Mouse (Mus musculus): ENCODE measurements at regions not wholly inside any gene's neighbourhood (a gene's known extent, or its start where the extent isn't known, plus 50 kb on each side); places are given as distances from the start of the nearest gene placed in this dataset.

- Histone ChIP-seq H3K4me2 (no peak overlapping the region), H3K36me3 (replicated peaks) (no peaks in the 10 kb centered on the region), H3K27ac (no peak overlapping the region), H3K9me3 (no peaks in the 10 kb centered on the region), H3K4me3 (no peak overlapping the region), H3K9ac (no peak overlapping the region), H3K27me3 (replicated peaks) (no peaks in the 10 kb centered on the region), H3K4me1 (0 out of 2 replicates have a peak, but pooled peaks cover 3% of the 10 kb centered on the region)
- WGBS: 56% methylated on average over 5 of the region's 5 CpGs
- ATAC-seq (replicated peaks): 0 out of 2 replicates have a peak, but pooled peaks have one; percentile 24
Observed at GRCm38 (mm10) chr5:46756094-46756493, 898.7 kb upstream of the Lcorl start.

- Histone ChIP-seq H3K9me3 (no peaks in the 10 kb centered on the region), H3K27me3 (replicated peaks) (no peaks in the 10 kb centered on the region), H3K36me3 (replicated peaks) (no peaks in the 10 kb centered on the region), H3K4me1 (no peaks in the 10 kb centered on the region), H3K27ac (no peak overlapping the region), H3K4me2 (no peak overlapping the region), H3K9ac (no peak overlapping the region), H3K4me3 (no peak overlapping the region)
- 63% methylated on average over 2 of the region's 2 CpGs for WGBS
- ATAC-seq (replicated peaks): no peak
Observed at GRCm38 (mm10) chr5:46740034-46740582, 882.7 kb upstream of the Lcorl start.

DNA sequence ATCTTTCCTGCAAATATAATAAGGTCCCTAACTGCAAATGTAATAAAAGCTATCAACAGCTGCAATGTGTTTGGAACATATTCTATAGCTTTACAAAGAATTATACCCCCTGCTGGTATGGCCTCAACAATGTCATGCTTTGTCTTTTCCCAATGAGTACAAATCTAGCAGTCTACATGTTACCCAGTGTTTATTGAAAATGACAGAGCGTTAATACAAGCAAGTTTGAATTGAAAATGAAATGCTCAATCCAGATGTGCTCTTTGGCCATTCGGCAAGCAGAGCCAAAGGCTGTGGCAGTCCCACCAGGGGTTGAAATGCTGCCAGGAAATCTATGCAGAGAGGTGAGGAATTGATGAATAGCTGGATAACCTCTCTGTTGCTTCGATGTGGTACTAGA is 875.1 kb upstream of the Lcorl start:
- Histone ChIP-seq H3K9me3 (no peaks in the 10 kb centered on the region), H3K27me3 (replicated peaks) (no peaks in the 10 kb centered on the region), H3K4me3 (no peak overlapping the region), H3K9ac (no peak overlapping the region), H3K4me1 (no peaks in the 10 kb centered on the region), H3K4me2 (no peak overlapping the region), H3K36me3 (replicated peaks) (no peaks in the 10 kb centered on the region), H3K27ac (no peak overlapping the region)
- ATAC-seq (replicated peaks): no peak
- 75% methylated on average over 3 of the region's 3 CpGs for WGBS

DNA sequence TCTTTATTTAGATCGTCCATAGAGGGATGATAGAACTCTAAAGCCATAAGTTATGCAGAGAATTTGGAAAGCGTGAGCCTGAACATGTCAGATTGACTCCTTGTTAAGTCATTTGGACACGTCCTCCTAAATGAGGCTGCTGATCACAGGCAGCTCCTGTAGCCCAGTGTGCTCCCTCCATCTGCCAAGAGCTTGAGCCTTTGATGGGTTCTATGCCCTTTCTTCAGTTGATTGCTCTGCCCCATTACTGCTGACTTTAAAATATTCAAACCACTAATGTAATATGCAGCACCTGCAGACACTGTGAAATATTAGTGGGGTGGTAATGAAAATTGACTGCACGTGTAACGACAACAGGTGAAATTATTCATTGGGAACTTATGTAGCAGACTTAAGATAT is 874.6 kb upstream of the Lcorl start:
- ATAC-seq (replicated peaks): peak; percentile 86; the same call in 1 of the 2 replicates

DNA sequence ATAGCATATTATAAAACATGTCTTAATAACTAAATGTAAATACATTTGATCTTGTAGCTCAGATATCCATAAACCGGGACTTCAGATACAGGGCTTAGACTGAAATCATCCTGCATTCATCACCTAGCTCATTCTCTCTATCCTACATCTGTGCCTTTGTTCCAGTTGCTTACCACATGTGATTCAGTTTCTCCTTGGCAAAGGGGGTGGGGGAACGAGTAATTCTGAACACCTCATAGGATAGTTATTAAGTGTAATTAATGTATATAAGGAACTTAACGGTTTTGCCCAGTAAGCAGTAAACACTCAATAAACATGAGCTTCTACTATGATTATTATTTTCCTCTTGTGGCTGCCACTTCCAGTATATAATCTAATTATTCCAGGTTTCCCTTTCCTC is 873.9 kb upstream of the Lcorl start:
- no peaks in the 10 kb centered on the region for H3K4me1 ChIP-seq
- peak; percentile 42; the same call in 1 of the 2 replicates for ATAC-seq (replicated peaks)
- no peaks in the 10 kb centered on the region for H3K27me3 ChIP-seq (replicated peaks)
- no peak overlapping the region for H3K9ac ChIP-seq
- H3K27ac ChIP-seq: no peak overlapping the region
- H3K9me3 ChIP-seq: no peaks in the 10 kb centered on the region
- 77% methylated on average over 3 of the region's 3 CpGs for WGBS
- no peak overlapping the region for H3K4me2 ChIP-seq
- no peak overlapping the region for H3K4me3 ChIP-seq
- H3K36me3 ChIP-seq (replicated peaks): no peaks in the 10 kb centered on the region

More for the DNA sequence above, 874.6 kb upstream of the Lcorl start:
- Histone ChIP-seq H3K27me3 (replicated peaks) (no peaks in the 10 kb centered on the region), H3K4me1 (no peaks in the 10 kb centered on the region), H3K9me3 (no peaks in the 10 kb centered on the region), H3K4me2 (no peak overlapping the region), H3K27ac (no peak overlapping the region), H3K36me3 (replicated peaks) (no peaks in the 10 kb centered on the region), H3K4me3 (no peak overlapping the region), H3K9ac (no peak overlapping the region)
- 72% methylated on average over 5 of the region's 5 CpGs for WGBS

DNA sequence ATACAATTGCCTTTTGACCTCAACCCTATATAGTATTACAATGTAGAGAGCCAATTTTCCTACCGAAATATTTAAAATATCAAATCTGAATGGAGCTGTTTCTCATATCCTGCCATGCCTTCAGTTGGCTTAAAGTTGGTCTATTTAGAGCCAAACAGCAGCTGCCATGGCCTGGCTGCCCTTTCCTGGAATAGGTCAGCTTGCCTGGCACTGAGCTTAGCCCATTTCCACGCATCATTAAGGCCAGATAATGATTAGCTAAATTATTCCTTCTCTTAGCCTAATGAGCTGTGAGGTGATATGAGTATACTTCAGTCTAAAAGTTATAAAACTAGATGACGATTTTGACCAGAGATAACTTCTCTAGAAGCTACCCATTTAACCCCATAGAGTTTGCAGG is 852.2 kb upstream of the Lcorl start:
- no peaks in the 10 kb centered on the region for H3K36me3 ChIP-seq (replicated peaks)
- no peak overlapping the region for H3K27ac ChIP-seq
- H3K9ac ChIP-seq: no peak overlapping the region
- no peak overlapping the region for H3K4me3 ChIP-seq
- ATAC-seq (replicated peaks): no peak
- WGBS: 73% methylated on average over 3 of the region's 3 CpGs
- H3K27me3 ChIP-seq (replicated peaks): no peaks in the 10 kb centered on the region
- no peaks in the 10 kb centered on the region for H3K4me1 ChIP-seq
- no peak overlapping the region for H3K4me2 ChIP-seq
- no peaks in the 10 kb centered on the region for H3K9me3 ChIP-seq

DNA sequence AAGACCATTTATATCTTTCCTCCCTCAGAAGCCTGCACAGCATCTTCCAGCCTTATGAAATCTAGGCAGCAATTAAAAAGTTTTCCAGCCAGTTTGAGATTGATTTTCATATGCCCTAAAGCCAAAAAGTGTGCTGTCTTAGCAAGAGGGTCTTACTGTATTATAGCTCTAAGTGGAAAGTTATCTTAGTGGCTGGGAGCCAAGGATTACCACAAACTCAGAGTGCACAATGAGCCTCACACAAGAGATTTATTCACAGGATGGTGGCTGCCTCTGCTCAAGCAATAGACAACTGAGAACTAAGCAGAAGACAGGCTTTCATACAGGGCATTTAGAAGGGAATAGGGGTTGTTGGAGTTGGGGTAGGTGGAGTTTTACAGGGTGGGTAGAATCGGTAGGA is 850.4 kb upstream of the Lcorl start:
- Histone ChIP-seq H3K27me3 (replicated peaks) (no peaks in the 10 kb centered on the region), H3K4me3 (no peak overlapping the region), H3K27ac (no peak overlapping the region), H3K9me3 (no peaks in the 10 kb centered on the region), H3K9ac (no peak overlapping the region), H3K4me2 (no peak overlapping the region), H3K36me3 (replicated peaks) (no peaks in the 10 kb centered on the region), H3K4me1 (no peaks in the 10 kb centered on the region)
- WGBS: 82% methylated on average over 1 of the region's 1 CpGs
- ATAC-seq (replicated peaks): no peak

DNA sequence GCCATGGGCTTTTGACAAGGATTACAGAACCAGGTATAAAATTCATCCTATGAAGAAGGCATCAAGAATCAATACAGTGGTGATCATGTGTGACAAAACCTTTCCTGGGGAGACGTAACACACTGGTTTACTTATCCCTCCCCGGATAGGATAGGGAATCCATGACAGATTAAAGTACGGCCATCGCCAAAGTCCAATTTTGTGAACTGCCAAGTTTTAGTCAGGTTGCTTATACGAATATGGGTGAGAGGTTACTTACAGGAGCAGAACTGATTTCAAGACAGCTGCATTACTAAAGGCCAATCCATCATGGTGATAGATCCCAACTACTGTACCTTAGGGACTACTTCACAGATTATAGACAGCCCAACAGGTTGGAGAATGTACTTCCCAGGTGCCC is 849.6 kb upstream of the Lcorl start:
- no peaks in the 10 kb centered on the region for H3K9me3 ChIP-seq
- H3K36me3 ChIP-seq (replicated peaks): no peaks in the 10 kb centered on the region
- WGBS: 94% methylated on average over 5 of the region's 5 CpGs

DNA sequence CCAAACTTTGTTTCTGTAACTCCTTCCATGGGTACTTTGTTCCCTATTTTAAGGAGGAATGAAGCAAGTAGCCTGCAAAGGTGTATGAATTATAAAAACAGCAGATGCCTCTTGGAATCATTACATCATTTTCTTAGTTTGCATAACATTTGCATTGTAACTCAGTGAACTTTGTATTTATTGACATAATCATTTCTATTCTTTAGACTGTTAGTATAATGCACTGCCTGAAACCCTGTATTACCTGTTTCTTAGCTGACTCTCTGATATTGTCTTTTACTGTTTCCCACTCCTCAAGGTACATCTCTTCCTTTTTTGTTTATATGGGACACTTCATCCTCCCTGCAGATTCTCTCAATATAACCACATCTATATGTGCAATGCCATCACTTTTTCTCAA is 820.6 kb upstream of the Lcorl start:
- Histone ChIP-seq H3K4me2 (no peak overlapping the region), H3K9ac (no peak overlapping the region), H3K27ac (no peak overlapping the region), H3K4me1 (no peaks in the 10 kb centered on the region), H3K27me3 (replicated peaks) (no peaks in the 10 kb centered on the region), H3K36me3 (replicated peaks) (no peaks in the 10 kb centered on the region), H3K4me3 (no peak overlapping the region), H3K9me3 (no peaks in the 10 kb centered on the region)
- ATAC-seq (replicated peaks): no peak

More for the DNA sequence above, 849.6 kb upstream of the Lcorl start:
- H3K4me3 ChIP-seq: no peak overlapping the region
- ATAC-seq (replicated peaks): no peak
- no peak overlapping the region for H3K9ac ChIP-seq
- no peak overlapping the region for H3K4me2 ChIP-seq
- no peaks in the 10 kb centered on the region for H3K4me1 ChIP-seq
- H3K27ac ChIP-seq: no peak overlapping the region
- H3K27me3 ChIP-seq (replicated peaks): no peaks in the 10 kb centered on the region

DNA sequence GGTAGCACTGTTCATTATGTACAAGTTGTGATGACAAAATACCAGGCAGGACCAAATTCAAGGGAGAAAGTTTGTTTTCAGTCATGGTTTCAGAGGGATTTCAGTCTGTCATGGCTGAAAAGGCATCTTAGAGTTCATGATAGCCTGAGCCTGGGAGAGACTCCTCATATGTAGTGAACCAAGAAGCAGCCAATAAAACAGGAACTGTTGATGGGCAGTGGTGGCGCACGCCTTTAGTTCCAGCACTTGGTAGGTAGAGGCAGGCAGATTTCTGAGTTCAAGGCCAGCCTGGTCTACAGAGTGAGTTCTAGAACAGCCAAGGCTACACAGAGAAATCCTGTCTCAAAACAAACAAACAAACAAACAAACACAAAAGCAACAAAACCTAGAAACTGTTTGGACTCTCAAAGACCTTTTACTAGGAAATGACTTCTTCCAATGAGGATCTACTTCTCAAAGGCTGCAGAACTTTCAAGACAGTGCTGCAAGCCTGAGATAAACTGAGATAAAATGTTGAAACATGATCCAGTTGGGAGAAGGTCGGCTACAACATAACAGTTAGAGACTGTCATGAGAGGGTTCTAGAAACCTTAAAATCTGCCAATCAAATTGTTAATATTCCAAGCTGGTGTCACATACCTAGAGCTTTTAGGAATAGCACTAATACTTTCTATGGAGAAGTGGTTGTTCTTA is 817.5 kb upstream of the Lcorl start:
- Histone ChIP-seq H3K9me3 (no peaks in the 10 kb centered on the region), H3K36me3 (replicated peaks) (no peaks in the 10 kb centered on the region), H3K4me3 (no peak overlapping the region), H3K27ac (no peak overlapping the region), H3K9ac (no peak overlapping the region), H3K27me3 (replicated peaks) (no peaks in the 10 kb centered on the region), H3K4me2 (no peak overlapping the region), H3K4me1 (no peaks in the 10 kb centered on the region)
- ATAC-seq (replicated peaks): no peak
- WGBS: 86% methylated on average over 3 of the region's 3 CpGs

DNA sequence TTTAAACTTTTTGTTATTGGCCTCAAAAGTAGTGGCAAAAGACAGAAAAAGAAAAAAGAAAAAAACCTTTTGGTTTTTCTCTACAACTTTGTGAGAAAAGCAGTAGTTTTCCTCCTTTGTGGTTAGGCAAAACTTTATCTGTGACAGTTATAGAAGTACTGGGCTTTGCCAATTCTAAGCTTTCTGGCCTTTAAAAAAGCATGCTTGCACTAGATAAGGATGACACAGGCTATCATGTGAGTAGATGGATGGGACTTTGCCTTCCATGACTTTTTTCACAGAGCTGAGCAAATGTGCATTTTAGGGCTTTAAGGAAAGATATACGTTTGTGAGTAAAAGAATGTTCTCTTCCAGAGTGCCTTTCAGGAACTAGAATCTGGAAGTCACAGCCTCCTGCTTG is 816.0 kb upstream of the Lcorl start:
- H3K4me1 ChIP-seq: no peaks in the 10 kb centered on the region
- no peak overlapping the region for H3K4me2 ChIP-seq
- H3K36me3 ChIP-seq (replicated peaks): no peaks in the 10 kb centered on the region
- no peak overlapping the region for H3K4me3 ChIP-seq
- no peak overlapping the region for H3K27ac ChIP-seq
- WGBS: 87% methylated on average over 1 of the region's 1 CpGs
- no peak for ATAC-seq (replicated peaks)
- H3K9me3 ChIP-seq: no peaks in the 10 kb centered on the region
- H3K27me3 ChIP-seq (replicated peaks): no peaks in the 10 kb centered on the region
- no peak overlapping the region for H3K9ac ChIP-seq

DNA sequence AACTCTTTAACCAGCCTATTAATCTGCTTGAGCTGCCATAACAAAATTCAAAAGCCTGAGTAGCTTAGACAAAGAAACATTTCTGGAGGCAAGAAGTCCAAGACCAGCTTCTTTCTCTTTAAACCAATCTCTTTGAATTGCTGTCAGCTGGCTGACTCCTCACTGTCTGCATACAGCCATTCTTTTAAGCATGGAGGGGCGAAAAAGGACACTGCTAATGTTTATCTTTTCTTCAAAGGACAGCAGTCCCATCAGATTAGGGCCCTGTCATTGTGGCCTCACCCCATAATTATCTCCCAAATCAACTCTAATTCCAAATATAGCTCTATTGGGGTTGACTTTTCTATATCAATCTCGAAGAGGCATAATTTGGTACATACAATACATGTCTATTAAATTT is 813.1 kb upstream of the Lcorl start:
- Histone ChIP-seq H3K27me3 (replicated peaks) (no peaks in the 10 kb centered on the region), H3K4me1 (no peaks in the 10 kb centered on the region), H3K4me2 (no peak overlapping the region), H3K4me3 (no peak overlapping the region), H3K36me3 (replicated peaks) (no peaks in the 10 kb centered on the region), H3K9ac (no peak overlapping the region), H3K27ac (no peak overlapping the region), H3K9me3 (no peaks in the 10 kb centered on the region)
- ATAC-seq (replicated peaks): no peak
- 61% methylated on average over 2 of the region's 2 CpGs for WGBS

DNA sequence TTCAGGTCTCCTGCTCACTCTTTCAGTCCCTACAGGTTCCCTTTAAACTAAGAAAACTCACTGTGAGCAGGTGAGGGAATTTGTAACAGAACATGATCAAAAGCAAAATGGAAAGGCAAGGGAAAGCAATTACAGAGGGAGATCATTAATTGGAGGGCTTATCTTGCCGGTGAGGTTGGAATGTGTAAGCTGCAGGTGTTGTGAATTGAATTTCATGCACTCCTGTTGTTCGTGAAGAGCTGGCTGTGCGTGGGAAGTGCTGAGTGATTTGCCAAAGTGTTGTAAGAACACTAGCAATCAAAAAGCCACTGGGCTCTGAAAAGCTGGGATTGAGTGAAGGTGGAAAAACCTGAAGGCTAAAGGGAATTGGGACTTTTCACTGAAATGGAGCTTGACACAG is 808.8 kb upstream of the Lcorl start:
- 22% methylated on average over 3 of the region's 3 CpGs for WGBS
- ATAC-seq (replicated peaks): peak; percentile 54; the same call in 1 of the 2 replicates
- Histone ChIP-seq H3K27me3 (replicated peaks) (no peaks in the 10 kb centered on the region), H3K4me2 (no peak overlapping the region), H3K27ac (no peak overlapping the region), H3K9me3 (no peaks in the 10 kb centered on the region), H3K36me3 (replicated peaks) (no peaks in the 10 kb centered on the region), H3K4me3 (no peak overlapping the region), H3K4me1 (no peaks in the 10 kb centered on the region), H3K9ac (no peak overlapping the region)
